Mouse (Mus musculus) urinary bladder, postnatal 14 days (tissue): Measurements from ENCODE around the gene Klra17.
"Not testable (repeated sequence)": the region's sequence is repeated elsewhere in the genome, so short reads cannot be mapped to it uniquely, and the experiment has no call there.

Experiments used
- DNase-seq: peaks from one replicate; pipeline ENCODE4 v3.0.0; 2021; ENCODE audit warnings: low spot score

The Klra17 gene

GRCm38 (mm10) chr6:129876549-129876948 is at the start of gene Klra17:
TSS of gene Klra17 (minus strand) at chr6:129876672.
- no peak for DNase-seq

GRCm38 (mm10) chr6:129917476-129917946 is 41.0 kb upstream of the Klra17 start, which contains the start of gene Klra5:
TSS of gene Klra5 (minus strand) at chr6:129917650.
- not testable (repeated sequence) for DNase-seq

- no peak for DNase-seq
Observed at GRCm38 (mm10) chr6:129916996-129917395, 40.5 kb upstream of the Klra17 start.

DNA sequence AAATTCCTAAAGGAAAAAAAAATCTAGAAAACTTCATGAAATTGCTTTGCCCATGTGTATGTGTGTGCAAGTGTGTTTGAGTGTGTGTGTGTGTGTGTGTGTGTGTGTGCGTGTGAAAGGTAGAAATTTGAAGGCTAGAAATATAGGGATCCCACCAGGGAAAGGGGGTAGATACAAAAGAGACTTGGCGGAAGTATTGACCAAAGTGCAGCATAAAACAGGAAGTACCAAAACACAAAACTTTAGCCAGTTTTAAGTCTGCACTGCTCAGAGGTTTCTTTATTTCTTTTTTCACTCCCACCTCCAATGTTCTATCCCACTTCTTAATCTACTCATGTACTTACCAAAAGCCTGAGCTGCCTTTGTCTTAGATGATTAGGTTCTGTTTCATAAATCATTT is 6.1 kb upstream of the Klra17 start:
- no peak for DNase-seq

DNA sequence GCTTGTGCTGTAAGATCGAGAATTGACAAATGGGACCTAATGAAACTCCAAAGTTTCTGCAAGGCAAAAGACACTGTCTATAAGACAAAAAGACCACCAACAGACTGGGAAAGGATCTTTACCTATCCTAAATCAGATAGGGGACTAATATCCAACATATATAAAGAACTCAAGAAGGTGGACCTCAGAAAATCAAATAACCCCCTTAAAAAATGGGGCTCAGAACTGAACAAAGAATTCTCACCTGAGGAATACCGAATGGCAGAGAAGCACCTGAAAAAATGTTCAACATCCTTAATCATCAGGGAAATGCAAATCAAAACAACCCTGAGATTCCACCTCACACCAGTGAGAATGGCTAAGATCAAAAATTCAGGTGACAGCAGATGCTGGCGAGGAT is 14.1 kb downstream of the Klra17 start, which contains the start of gene Gm17631:
Gene Gm17631, plus strand, starts transcription at position 301 of the 400 bp plus-strand sequence.
- not testable (repeated sequence) for DNase-seq

GRCm38 (mm10) chr6:129825559-129825958 is 50.9 kb downstream of the Klra17 start:
- no peak for DNase-seq

DNA sequence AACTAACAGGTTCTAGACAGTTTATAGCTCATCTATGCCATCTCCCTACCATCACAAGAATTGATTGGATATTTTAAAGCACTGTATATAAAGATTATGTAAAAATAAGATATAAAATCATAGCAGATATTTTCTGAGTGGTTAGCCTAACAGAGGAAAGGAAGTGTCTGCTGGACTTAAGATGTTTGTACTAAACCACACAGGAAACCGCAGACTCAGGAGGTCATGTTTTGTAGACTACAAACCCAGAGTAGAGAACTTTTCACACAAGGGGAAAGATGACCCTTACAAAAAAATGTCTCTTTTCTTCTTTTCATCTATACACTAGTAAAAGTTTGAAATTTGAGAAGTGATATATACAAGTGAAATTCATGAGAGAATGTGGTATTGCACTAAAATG is 52.5 kb downstream of the Klra17 start:
- DNase-seq = no peak

- DNase-seq = no peak
Observed at GRCm38 (mm10) chr6:129817731-129818130, 58.7 kb downstream of the Klra17 start.

DNA sequence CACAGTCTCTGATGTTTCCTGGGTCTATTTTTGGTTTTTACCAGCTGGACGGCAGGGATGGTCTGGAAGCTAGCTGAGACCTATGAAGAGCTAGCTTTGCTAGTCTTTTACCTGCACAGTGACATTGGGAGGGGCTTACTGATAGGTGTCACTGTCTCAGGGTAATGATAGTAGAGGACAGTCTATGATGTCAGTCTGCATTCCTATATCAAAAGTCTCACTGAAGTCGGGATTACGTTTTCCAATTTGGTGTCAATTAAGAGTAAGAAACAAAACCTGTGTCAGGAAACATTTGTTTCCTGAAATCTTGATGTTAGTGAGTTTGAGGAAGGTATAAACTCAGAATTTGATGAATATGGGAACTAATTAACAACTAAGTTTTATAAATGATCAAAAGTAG is 92.3 kb downstream of the Klra17 start, which contains the start of gene Gm156:
Gene Gm156, minus strand, starts transcription at position 101 of the 400 bp plus-strand sequence.
- DNase-seq = not testable (repeated sequence)
